Mouse (Mus musculus) 3T3-L1 (cell line): ENCODE measurements around the gene Ccl3.

Experiments
- DNase-seq: peaks from one replicate; pipeline ENCODE4 v3.0.0-alpha.2; 2015; ENCODE audit warnings: low read depth, low spot score

The Ccl3 gene

GRCm38 (mm10) chr11:83649305-83649841, at the start of gene Ccl3:
Ccl3 (minus strand) TSS chr11:83649355.
- DNase-seq = no peak

- DNase-seq = no peak
Measured at GRCm38 (mm10) chr11:83692008-83692407, 42.9 kb upstream of the Ccl3 start.

- DNase-seq = peak; percentile 87
Measured at GRCm38 (mm10) chr11:83689918-83690317, 40.8 kb upstream of the Ccl3 start.

- DNase-seq = no peak
Measured at GRCm38 (mm10) chr11:83675665-83676064, 26.5 kb upstream of the Ccl3 start.

- DNase-seq = no peak
Measured at GRCm38 (mm10) chr11:83671743-83672142, 22.6 kb upstream of the Ccl3 start.

GRCm38 (mm10) chr11:83663532-83663931, 14.4 kb upstream of the Ccl3 start:
- DNase-seq = no peak

- DNase-seq = no peak
Measured at GRCm38 (mm10) chr11:83662204-83662603, 13.0 kb upstream of the Ccl3 start, which contains the start of gene Ccl4. Ccl4 (plus strand) TSS chr11:83662584.

- no peak for DNase-seq
Measured at GRCm38 (mm10) chr11:83658797-83659196, 9.6 kb upstream of the Ccl3 start.

- no peak for DNase-seq
Measured at GRCm38 (mm10) chr11:83657508-83657907, 8.4 kb upstream of the Ccl3 start.

- no peak for DNase-seq
Measured at GRCm38 (mm10) chr11:83654606-83655005, 5.5 kb upstream of the Ccl3 start.

GRCm38 (mm10) chr11:83646356-83647149, 2.6 kb downstream of the Ccl3 start:
- no peak for DNase-seq

- no peak for DNase-seq
Measured at GRCm38 (mm10) chr11:83645521-83645920, 3.6 kb downstream of the Ccl3 start, which contains the start of gene Rpl9-ps1. Rpl9-ps1 (minus strand) TSS chr11:83645621.

GRCm38 (mm10) chr11:83641216-83641615, 7.9 kb downstream of the Ccl3 start:
- no peak for DNase-seq

GRCm38 (mm10) chr11:83640141-83640540, 9.0 kb downstream of the Ccl3 start:
- no peak for DNase-seq

- peak; percentile 46 for DNase-seq
Measured at GRCm38 (mm10) chr11:83639533-83639932, 9.6 kb downstream of the Ccl3 start.

- DNase-seq = no peak
Measured at GRCm38 (mm10) chr11:83638934-83639333, 10.2 kb downstream of the Ccl3 start.

GRCm38 (mm10) chr11:83636742-83637235, 12.4 kb downstream of the Ccl3 start:
- DNase-seq = no peak

- peak; percentile 57 for DNase-seq
Measured at GRCm38 (mm10) chr11:83634898-83635297, 14.3 kb downstream of the Ccl3 start.

GRCm38 (mm10) chr11:83634425-83634824, 14.7 kb downstream of the Ccl3 start:
- DNase-seq = no peak

GRCm38 (mm10) chr11:83632744-83633143, 16.4 kb downstream of the Ccl3 start:
- DNase-seq = peak; percentile 69

GRCm38 (mm10) chr11:83631065-83631464, 18.1 kb downstream of the Ccl3 start:
- no peak for DNase-seq

GRCm38 (mm10) chr11:83630630-83631029, 18.5 kb downstream of the Ccl3 start:
- peak; percentile 74 for DNase-seq

GRCm38 (mm10) chr11:83628808-83629207, 20.3 kb downstream of the Ccl3 start:
- no peak for DNase-seq
